Mouse (Mus musculus): Measurements from ENCODE around the gene Inpp5e. TPM values are rescaled to one million over a fixed set of nuclear protein-coding genes. Genes with fewer than 3 reads are reported as not detected.

Gene Inpp5e
- polyA plus RNA-seq, 1 experiment from 2014 or later, result 31.5 TPM

- 84% methylated on average over 5 of the region's 5 CpGs for WGBS
- Histone ChIP-seq H3K4me2 (replicated peaks) (no peak overlapping the region), H3K4me1 (peaks cover 28% of the 10 kb centered on the region), H3K4me3 (no peak overlapping the region), H3K9me3 (no peaks in the 10 kb centered on the region), H3K27ac (no peak overlapping the region), H3K27me3 (no peaks in the 10 kb centered on the region), H3K36me3 (peaks cover 48% of the 10 kb centered on the region), H3K9ac (no peak overlapping the region)
- ATAC-seq (ENCODE audit: insufficient number of reproducible peaks, insufficient read depth, low FRiP score, low TSS enrichment), result no peak
Observed at GRCm38 (mm10) chr2:26441688-26442087, 32.7 kb upstream of the Inpp5e start.

- H3K36me3 ChIP-seq, result peaks cover 49% of the 10 kb centered on the region
- ATAC-seq (ENCODE audit: insufficient number of reproducible peaks, insufficient read depth, low FRiP score, low TSS enrichment), result no peak
- H3K27ac ChIP-seq, result no peak overlapping the region
- peaks cover 24% of the 10 kb centered on the region for H3K4me1 ChIP-seq
- WGBS, result 93% methylated on average over 4 of the region's 4 CpGs
- no peak overlapping the region for H3K4me3 ChIP-seq
- no peaks in the 10 kb centered on the region for H3K9me3 ChIP-seq
- H3K9ac ChIP-seq, result no peak overlapping the region
- no peak overlapping the region for H3K4me2 ChIP-seq (replicated peaks)
- no peaks in the 10 kb centered on the region for H3K27me3 ChIP-seq
Observed at GRCm38 (mm10) chr2:26441261-26441660, 32.3 kb upstream of the Inpp5e start.

- H3K36me3 ChIP-seq, result peaks cover 65% of the 10 kb centered on the region
- H3K27ac ChIP-seq, result no peak overlapping the region
- ATAC-seq (ENCODE audit: insufficient number of reproducible peaks, insufficient read depth, low FRiP score, low TSS enrichment), result no peak
- 91% methylated on average over 6 of the region's 6 CpGs for WGBS
- H3K9ac ChIP-seq, result no peak overlapping the region
- no peak overlapping the region for H3K4me2 ChIP-seq (replicated peaks)
- H3K27me3 ChIP-seq, result no peaks in the 10 kb centered on the region
- H3K4me3 ChIP-seq, result no peak overlapping the region
- peaks cover 23% of the 10 kb centered on the region for H3K4me1 ChIP-seq
- H3K9me3 ChIP-seq, result no peaks in the 10 kb centered on the region
Observed at GRCm38 (mm10) chr2:26439671-26440070, 30.7 kb upstream of the Inpp5e start.

GRCm38 (mm10) chr2:26438373-26438772, 29.4 kb upstream of the Inpp5e start:
- Histone ChIP-seq H3K27me3 (no peaks in the 10 kb centered on the region), H3K4me2 (replicated peaks) (no peak overlapping the region), H3K27ac (no peak overlapping the region), H3K4me3 (no peak overlapping the region), H3K4me1 (peaks cover 14% of the 10 kb centered on the region; the same call in 1 of the 2 replicates), H3K36me3 (peaks cover 78% of the 10 kb centered on the region), H3K9ac (no peak overlapping the region), H3K9me3 (no peaks in the 10 kb centered on the region)
- WGBS, result 87% methylated on average over 7 of the region's 7 CpGs
- 0 out of 2 replicates have a peak, but pooled peaks have one; percentile 28 for ATAC-seq (ENCODE audit: insufficient number of reproducible peaks, insufficient read depth, low FRiP score, low TSS enrichment)

GRCm38 (mm10) chr2:26437221-26437620, 28.2 kb upstream of the Inpp5e start:
- H3K27me3 ChIP-seq, result no peaks in the 10 kb centered on the region
- WGBS, result 80% methylated on average over 4 of the region's 4 CpGs
- no peak overlapping the region for H3K4me3 ChIP-seq
- H3K36me3 ChIP-seq, result peaks cover 88% of the 10 kb centered on the region
- no peak overlapping the region for H3K4me2 ChIP-seq (replicated peaks)
- no peak overlapping the region for H3K9ac ChIP-seq
- no peak overlapping the region for H3K27ac ChIP-seq
- no peak for ATAC-seq (ENCODE audit: insufficient number of reproducible peaks, insufficient read depth, low FRiP score, low TSS enrichment)
- H3K4me1 ChIP-seq, result 0 out of 2 replicates have a peak, but pooled peaks cover 8% of the 10 kb centered on the region
- no peaks in the 10 kb centered on the region for H3K9me3 ChIP-seq

GRCm38 (mm10) chr2:26434791-26435572, 26.0 kb upstream of the Inpp5e start:
- H3K27me3 ChIP-seq, result no peaks in the 10 kb centered on the region
- H3K27ac ChIP-seq, result no peak overlapping the region
- no peak overlapping the region for H3K4me2 ChIP-seq (replicated peaks)
- 0 out of 2 replicates have a peak, but pooled peaks cover 8% of the 10 kb centered on the region for H3K4me1 ChIP-seq
- no peaks in the 10 kb centered on the region for H3K9me3 ChIP-seq
- no peak overlapping the region for H3K9ac ChIP-seq
- WGBS, result 91% methylated on average over 7 of the region's 7 CpGs
- peaks cover 88% of the 10 kb centered on the region for H3K36me3 ChIP-seq
- ATAC-seq (ENCODE audit: insufficient number of reproducible peaks, insufficient read depth, low FRiP score, low TSS enrichment), result no peak
- no peak overlapping the region for H3K4me3 ChIP-seq

- Histone ChIP-seq H3K36me3 (peaks cover 95% of the 10 kb centered on the region), H3K27me3 (no peaks in the 10 kb centered on the region)
- WGBS, result 90% methylated on average over 5 of the region's 5 CpGs
Observed at GRCm38 (mm10) chr2:26429851-26430250, 20.8 kb upstream of the Inpp5e start.

GRCm38 (mm10) chr2:26424541-26424940, 15.5 kb upstream of the Inpp5e start:
- H3K36me3 ChIP-seq, result peaks cover 97% of the 10 kb centered on the region

More at GRCm38 (mm10) chr2:26429851-26430250, 20.8 kb upstream of the Inpp5e start:
- Histone ChIP-seq H3K9me3 (no peaks in the 10 kb centered on the region), H3K4me2 (replicated peaks) (no peak overlapping the region), H3K4me3 (no peak overlapping the region), H3K4me1 (no peaks in the 10 kb centered on the region), H3K9ac (no peak overlapping the region), H3K27ac (no peak overlapping the region)
- ATAC-seq (ENCODE audit: insufficient number of reproducible peaks, insufficient read depth, low FRiP score, low TSS enrichment), result no peak

GRCm38 (mm10) chr2:26423086-26423485, 14.1 kb upstream of the Inpp5e start:
- H3K36me3 ChIP-seq, result peaks cover 95% of the 10 kb centered on the region
- no peak for ATAC-seq (ENCODE audit: insufficient number of reproducible peaks, insufficient read depth, low FRiP score, low TSS enrichment)
- 81% methylated on average over 1 of the region's 1 CpGs for WGBS

More at GRCm38 (mm10) chr2:26424541-26424940, 15.5 kb upstream of the Inpp5e start:
- no peaks in the 10 kb centered on the region for H3K27me3 ChIP-seq
- 87% methylated on average over 2 of the region's 2 CpGs for WGBS
- no peaks in the 10 kb centered on the region for H3K4me1 ChIP-seq
- ATAC-seq (ENCODE audit: insufficient number of reproducible peaks, insufficient read depth, low FRiP score, low TSS enrichment), result no peak
- no peak overlapping the region for H3K4me3 ChIP-seq
- H3K4me2 ChIP-seq (replicated peaks), result no peak overlapping the region
- no peak overlapping the region for H3K27ac ChIP-seq
- no peak overlapping the region for H3K9ac ChIP-seq
- H3K9me3 ChIP-seq, result no peaks in the 10 kb centered on the region

GRCm38 (mm10) chr2:26421969-26422368, 13.0 kb upstream of the Inpp5e start:
- Histone ChIP-seq H3K27me3 (no peaks in the 10 kb centered on the region), H3K9me3 (no peaks in the 10 kb centered on the region), H3K4me1 (no peaks in the 10 kb centered on the region), H3K36me3 (peaks cover 96% of the 10 kb centered on the region), H3K4me2 (replicated peaks) (no peak overlapping the region), H3K27ac (no peak overlapping the region), H3K4me3 (no peak overlapping the region), H3K9ac (no peak overlapping the region)
- WGBS, result 88% methylated on average over 2 of the region's 2 CpGs
- ATAC-seq (ENCODE audit: insufficient number of reproducible peaks, insufficient read depth, low FRiP score, low TSS enrichment), result no peak

More at GRCm38 (mm10) chr2:26423086-26423485, 14.1 kb upstream of the Inpp5e start:
- H3K27ac ChIP-seq, result no peak overlapping the region
- no peak overlapping the region for H3K4me3 ChIP-seq
- no peak overlapping the region for H3K4me2 ChIP-seq (replicated peaks)
- H3K4me1 ChIP-seq, result no peaks in the 10 kb centered on the region
- no peaks in the 10 kb centered on the region for H3K9me3 ChIP-seq
- no peaks in the 10 kb centered on the region for H3K27me3 ChIP-seq
- H3K9ac ChIP-seq, result no peak overlapping the region

GRCm38 (mm10) chr2:26418120-26418519, 9.1 kb upstream of the Inpp5e start:
- Histone ChIP-seq H3K4me3 (no peak overlapping the region), H3K27me3 (no peaks in the 10 kb centered on the region), H3K9me3 (no peaks in the 10 kb centered on the region), H3K27ac (no peak overlapping the region), H3K4me2 (replicated peaks) (no peak overlapping the region), H3K36me3 (peaks cover 96% of the 10 kb centered on the region), H3K9ac (no peak overlapping the region), H3K4me1 (no peaks in the 10 kb centered on the region)
- WGBS, result 90% methylated on average over 1 of the region's 1 CpGs
- no peak for ATAC-seq (ENCODE audit: insufficient number of reproducible peaks, insufficient read depth, low FRiP score, low TSS enrichment)

- H3K9me3 ChIP-seq, result no peaks in the 10 kb centered on the region
- no peak overlapping the region for H3K4me2 ChIP-seq (replicated peaks)
- no peaks in the 10 kb centered on the region for H3K27me3 ChIP-seq
- no peak overlapping the region for H3K27ac ChIP-seq
- no peak for ATAC-seq (ENCODE audit: insufficient number of reproducible peaks, insufficient read depth, low FRiP score, low TSS enrichment)
- H3K36me3 ChIP-seq, result peaks cover 95% of the 10 kb centered on the region
- H3K9ac ChIP-seq, result no peak overlapping the region
- H3K4me1 ChIP-seq, result no peaks in the 10 kb centered on the region
- H3K4me3 ChIP-seq, result no peak overlapping the region
Observed at GRCm38 (mm10) chr2:26417066-26417465, 8.1 kb upstream of the Inpp5e start.
